ENCODE assay signal across 8 mouse cellular contexts in genomic region chr10:121432041-121432634, GRCm38 (mm10). TPM values are rescaled to one million over a fixed set of nuclear protein-coding genes. Genes with fewer than 3 reads are reported as not detected.
DNase-seq lines count a peak whose midpoint lies in the region; ATAC-seq and TF ChIP-seq lines count a peak whose summit lies in the region.

No protein-coding gene starts in this region.

- no peak overlapping the region for H3K4me3 ChIP-seq in forebrain, embryonic 10.5 days
- H3K4me3 ChIP-seq in forebrain, embryonic 14.5 days (ENCODE audit: low read depth, low read length) = no peak overlapping the region
- no peak overlapping the region for H3K4me3 ChIP-seq in hindbrain, embryonic 13.5 days
- H3K4me3 ChIP-seq in lung, postnatal 0 days (ENCODE audit: low read depth, low read length) = no peak overlapping the region

- no peaks in the 10 kb centered on the region for H3K9me3 ChIP-seq in forebrain, embryonic 10.5 days
- H3K9me3 ChIP-seq in forebrain, embryonic 14.5 days (replicated peaks; ENCODE audit: control insufficient read depth, low read length) = no peaks in the 10 kb centered on the region
- H3K9me3 ChIP-seq in hindbrain, embryonic 13.5 days = no peaks in the 10 kb centered on the region
- H3K9me3 ChIP-seq in lung, postnatal 0 days (ENCODE audit: low read length) = no peaks in the 10 kb centered on the region

- WGBS in forebrain, embryonic 10.5 days = 62% methylated on average over 12 of the region's 12 CpGs
- WGBS in forebrain, embryonic 14.5 days = 49% methylated on average over 12 of the region's 12 CpGs
- 59% methylated on average over 12 of the region's 12 CpGs for WGBS in hindbrain, embryonic 13.5 days
- 8% methylated on average over 12 of the region's 12 CpGs for WGBS in lung, postnatal 0 days

- H3K27me3 ChIP-seq in forebrain, embryonic 10.5 days (ENCODE audit: poor library complexity, severe bottlenecking) = peaks cover 11% of the 10 kb centered on the region; the same call in 1 of the 2 replicates
- H3K27me3 ChIP-seq in forebrain, embryonic 14.5 days (replicated peaks; ENCODE audit: control insufficient read depth, insufficient read depth, low read length) = no peaks in the 10 kb centered on the region
- H3K27me3 ChIP-seq in hindbrain, embryonic 13.5 days = no peaks in the 10 kb centered on the region
- H3K27me3 ChIP-seq in lung, postnatal 0 days (replicated peaks; ENCODE audit: insufficient read depth, low read length) = no peaks in the 10 kb centered on the region

- no peaks in the 10 kb centered on the region for H3K36me3 ChIP-seq in forebrain, embryonic 10.5 days (replicated peaks)
- H3K36me3 ChIP-seq in forebrain, embryonic 14.5 days (ENCODE audit: control insufficient read depth, insufficient read depth, low read length) = no peaks in the 10 kb centered on the region
- H3K36me3 ChIP-seq in hindbrain, embryonic 13.5 days = no peaks in the 10 kb centered on the region
- no peaks in the 10 kb centered on the region for H3K36me3 ChIP-seq in lung, postnatal 0 days (ENCODE audit: insufficient read depth, low read length)

- no peak for ATAC-seq in forebrain, embryonic 14.5 days
- no peak for ATAC-seq in hindbrain, embryonic 13.5 days (ENCODE audit: low FRiP score)
- ATAC-seq in lung, postnatal 0 days = peak; percentile 52

- H3K4me2 ChIP-seq in forebrain, embryonic 14.5 days (ENCODE audit: low read length) = no peak overlapping the region
- H3K4me2 ChIP-seq in hindbrain, embryonic 13.5 days = no peak overlapping the region
- H3K4me2 ChIP-seq in lung, postnatal 0 days (replicated peaks; ENCODE audit: low read depth, low read length) = peak overlapping the region; percentile 36

- no peak overlapping the region for H3K9ac ChIP-seq in forebrain, embryonic 14.5 days (ENCODE audit: low read length)
- no peak overlapping the region for H3K9ac ChIP-seq in hindbrain, embryonic 13.5 days
- no peak overlapping the region for H3K9ac ChIP-seq in lung, postnatal 0 days (replicated peaks; ENCODE audit: low read depth)

- no peak for DNase-seq in forebrain, embryonic 10.5 days (ENCODE audit: extremely low spot score, low spot score)
- DNase-seq in forebrain, embryonic 14.5 days (ENCODE audit: low spot score) = no peak
- peak; percentile 23 for DNase-seq in MEL-GATA-1-ER (ENCODE audit: extremely low read depth, low read depth)
- DNase-seq in lung, postnatal 0 days (ENCODE audit: low spot score) = peak; percentile 88
- DNase-seq in spleen, postnatal 4 days (ENCODE audit: low spot score in 2 of 2) = no peak
- no peak for DNase-seq in layer of hippocampus, postnatal 25 days (ENCODE audit: extremely low spot score in 1 of 2, low spot score in 1 of 2)
- DNase-seq in adrenal gland, postnatal 25 days = no peak

- no peak; the same call in 1 of the 2 replicates for TF ChIP-seq CTCF in lung, postnatal 0 days (IDR thresholded peaks at IDR 0.05)

- peak; percentile 73 for TF ChIP-seq EP300 in lung, postnatal 0 days (IDR thresholded peaks at IDR 0.05)

- 0 out of 2 replicates have a peak overlapping the region, but pooled peaks have one; percentile 72 for H3K27ac ChIP-seq in forebrain, embryonic 10.5 days
- no peak overlapping the region for H3K27ac ChIP-seq in forebrain, embryonic 14.5 days (ENCODE audit: low read depth, low read length)
- H3K27ac ChIP-seq in hindbrain, embryonic 13.5 days = peak overlapping the region; percentile 67
- peak overlapping the region; percentile 92 for H3K27ac ChIP-seq in lung, postnatal 0 days (ENCODE audit: low read length)

- H3K4me1 ChIP-seq in forebrain, embryonic 10.5 days = peaks cover 87% of the 10 kb centered on the region
- peaks cover 9% of the 10 kb centered on the region; the same call in 1 of the 2 replicates for H3K4me1 ChIP-seq in forebrain, embryonic 14.5 days (ENCODE audit: control insufficient read depth, insufficient read depth, low read length)
- peaks cover 47% of the 10 kb centered on the region for H3K4me1 ChIP-seq in hindbrain, embryonic 13.5 days (replicated peaks)
- peaks cover 65% of the 10 kb centered on the region for H3K4me1 ChIP-seq in lung, postnatal 0 days (ENCODE audit: insufficient read depth, low read depth, low read length)

RNA-seq across cellular contexts. Expression of gene Rassf3, which starts 44.0 kb away (rescaled TPM):
- 10.6 and 12.2 TPM in 2 replicates for polyA plus RNA-seq in forebrain, embryonic 10.5 days (2016; fragmentation: Nextera tagmentation; extraction: Ambion mirVana)
- polyA plus RNA-seq in forebrain, embryonic 14.5 days (2014; fragmentation: Nextera tagmentation; extraction: Ambion mirVana) = 4.4 and 4.7 TPM in 2 replicates
- 5.2 and 5.3 TPM in 2 replicates for polyA plus RNA-seq in hindbrain, embryonic 13.5 days (2015; fragmentation: Nextera tagmentation; extraction: Ambion mirVana)
- 22.9 and 26.4 TPM in 2 replicates for polyA plus RNA-seq in lung, postnatal 0 days (2015; fragmentation: Nextera tagmentation; extraction: Ambion mirVana)
- total RNA-seq in layer of hippocampus, postnatal 25 days (2021) = 10 to 100 TPM in 1 of 2 experiments, 1 to 10 TPM in 1; 7.6 to 10.4 TPM
- total RNA-seq in adrenal gland, postnatal 25 days (2021) = 33.3 and 36.8 TPM in 2 replicates

Comparison
In these comparisons a context has a peak if more than half of its experiments do, and no peak if none do; other contexts are left out.
1. DNase-seq: peak in MEL-GATA-1-ER (single experiment) and lung, postnatal 0 days (single experiment); none in forebrain, embryonic 10.5 days (single experiment), forebrain, embryonic 14.5 days (single experiment), spleen, postnatal 4 days (0 of 2), layer of hippocampus, postnatal 25 days (0 of 2) and adrenal gland, postnatal 25 days (single experiment).